Mouse (Mus musculus): ENCODE data around the gene Ankk1. TPM values are rescaled to one million over a fixed set of nuclear protein-coding genes. Genes with fewer than 3 reads are reported as not detected.

Ankk1 gene
- polyA plus RNA-seq, 1 experiment from 2014 or later: 0.21 TPM

DNA sequence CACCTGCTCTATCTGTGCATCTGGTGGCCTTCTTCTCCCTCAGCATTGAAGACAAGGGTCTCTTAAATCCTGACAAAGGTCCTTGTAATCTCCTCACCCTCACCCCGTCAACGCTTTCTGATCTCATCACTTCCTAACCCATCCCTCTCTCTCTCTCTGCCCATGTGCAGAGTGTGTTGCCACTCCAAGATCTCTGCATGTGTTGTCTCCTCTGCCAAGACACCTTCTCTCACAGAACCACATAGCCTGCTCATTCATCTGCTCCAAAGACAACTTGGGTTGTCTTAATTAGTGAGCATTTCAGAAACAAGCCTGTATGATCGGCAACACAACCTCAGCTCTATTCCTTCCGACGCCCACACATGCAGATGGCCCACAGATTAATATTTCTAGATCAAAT lies 3.0 kb downstream of the Ankk1 start:
- no peaks in the 10 kb centered on the region for H3K36me3 ChIP-seq (ENCODE audit: control insufficient read depth, insufficient read depth, low read length)
- H3K9ac ChIP-seq (replicated peaks; ENCODE audit: low read depth, low read length): no peak overlapping the region
- 97% methylated on average over 5 of the region's 5 CpGs for WGBS
- no peaks in the 10 kb centered on the region for H3K9me3 ChIP-seq (ENCODE audit: control insufficient read depth, low read length)
- no peak for ATAC-seq (ENCODE audit: low read depth)
- no peak overlapping the region for H3K27ac ChIP-seq (ENCODE audit: low read depth, low read length)
- H3K27me3 ChIP-seq (ENCODE audit: control insufficient read depth, insufficient read depth, low read length): no peaks in the 10 kb centered on the region
- no peak overlapping the region for H3K4me2 ChIP-seq (ENCODE audit: low read depth, low read length)
- H3K4me3 ChIP-seq (ENCODE audit: low read depth, low read length): no peak overlapping the region
- no peaks in the 10 kb centered on the region for H3K4me1 ChIP-seq (ENCODE audit: control insufficient read depth, insufficient read depth, low read length)

DNA sequence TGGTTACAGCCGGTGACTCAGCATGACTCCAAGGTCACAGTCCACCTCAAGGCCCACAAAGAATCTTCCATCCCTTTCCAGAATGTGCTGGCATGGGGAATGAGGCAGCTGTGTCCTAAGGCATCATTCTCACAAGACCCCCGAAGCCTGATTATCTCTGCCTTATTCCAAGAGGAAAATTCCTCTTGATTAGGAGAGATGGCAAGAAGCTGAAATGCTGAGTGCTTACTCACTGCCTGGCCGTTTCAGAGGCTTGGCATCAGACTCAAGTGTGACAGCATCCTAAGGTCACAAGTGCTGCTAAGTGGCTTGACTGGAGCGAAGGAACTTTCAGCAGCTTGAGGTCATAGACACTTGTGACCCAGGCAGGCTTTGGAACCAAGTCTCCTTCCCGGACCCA lies 16.2 kb downstream of the Ankk1 start:
- Histone ChIP-seq H3K9me3 (ENCODE audit: control insufficient read depth, low read length) (no peaks in the 10 kb centered on the region), H3K27me3 (ENCODE audit: control insufficient read depth, insufficient read depth, low read length) (no peaks in the 10 kb centered on the region), H3K4me1 (ENCODE audit: control insufficient read depth, insufficient read depth, low read length) (no peaks in the 10 kb centered on the region), H3K9ac (replicated peaks; ENCODE audit: low read depth, low read length) (no peak overlapping the region), H3K27ac (ENCODE audit: low read depth, low read length) (no peak overlapping the region), H3K36me3 (ENCODE audit: control insufficient read depth, insufficient read depth, low read length) (no peaks in the 10 kb centered on the region), H3K4me3 (ENCODE audit: low read depth, low read length) (no peak overlapping the region), H3K4me2 (ENCODE audit: low read depth, low read length) (no peak overlapping the region)
- 83% methylated on average over 5 of the region's 5 CpGs for WGBS
- ATAC-seq (ENCODE audit: low read depth): no peak

DNA sequence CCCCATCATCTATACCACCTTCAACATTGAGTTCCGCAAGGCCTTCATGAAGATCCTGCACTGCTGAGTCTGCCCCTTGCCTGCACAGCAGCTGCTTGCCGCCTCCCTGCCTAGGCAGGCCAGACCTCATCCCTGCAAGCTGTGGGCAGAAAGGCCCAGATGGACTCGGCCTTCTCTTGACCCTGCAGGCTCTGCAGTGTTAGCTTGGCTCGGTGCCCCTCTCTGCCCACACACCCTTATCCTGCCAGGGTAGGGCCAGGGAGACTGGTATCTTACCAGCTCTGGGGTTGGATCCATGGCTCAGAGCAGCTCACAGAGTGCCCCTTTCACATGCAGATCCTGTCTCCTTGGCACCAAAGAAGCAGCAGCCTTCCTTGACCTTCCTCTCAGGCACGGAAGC lies 19.8 kb downstream of the Ankk1 start:
- Histone ChIP-seq H3K4me1 (ENCODE audit: control insufficient read depth, insufficient read depth, low read length) (no peaks in the 10 kb centered on the region), H3K27me3 (ENCODE audit: control insufficient read depth, insufficient read depth, low read length) (no peaks in the 10 kb centered on the region), H3K27ac (ENCODE audit: low read depth, low read length) (no peak overlapping the region), H3K4me2 (ENCODE audit: low read depth, low read length) (no peak overlapping the region), H3K9me3 (ENCODE audit: control insufficient read depth, low read length) (no peaks in the 10 kb centered on the region), H3K9ac (replicated peaks; ENCODE audit: low read depth, low read length) (no peak overlapping the region), H3K36me3 (ENCODE audit: control insufficient read depth, insufficient read depth, low read length) (no peaks in the 10 kb centered on the region), H3K4me3 (ENCODE audit: low read depth, low read length) (no peak overlapping the region)
- WGBS: 92% methylated on average over 5 of the region's 5 CpGs
- ATAC-seq (ENCODE audit: low read depth): no peak

DNA sequence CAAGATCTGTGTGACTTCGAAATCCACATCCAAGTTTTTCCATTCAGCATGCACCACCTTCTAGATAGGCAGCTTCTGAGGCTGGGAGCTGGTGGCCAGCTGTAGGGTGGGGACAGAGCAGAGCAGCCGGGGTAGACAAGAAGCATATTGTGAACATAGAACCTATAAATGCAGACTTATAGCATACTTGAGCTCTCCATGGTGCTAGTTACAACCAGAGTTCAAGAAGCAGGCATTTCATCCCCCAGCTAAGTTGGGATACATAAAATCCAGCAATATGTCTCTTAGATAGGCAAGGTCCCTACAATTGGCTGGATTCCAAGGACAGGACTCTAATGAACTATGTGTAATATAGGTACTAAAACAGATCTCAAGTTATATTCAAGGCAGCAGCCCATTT lies 23.1 kb downstream of the Ankk1 start:
- no peak overlapping the region for H3K27ac ChIP-seq (ENCODE audit: low read depth, low read length)
- ATAC-seq (ENCODE audit: low read depth): no peak
- H3K9me3 ChIP-seq (ENCODE audit: control insufficient read depth, low read length): no peaks in the 10 kb centered on the region
- no peaks in the 10 kb centered on the region for H3K27me3 ChIP-seq (ENCODE audit: control insufficient read depth, insufficient read depth, low read length)
- no peak overlapping the region for H3K9ac ChIP-seq (replicated peaks; ENCODE audit: low read depth, low read length)
- no peak overlapping the region for H3K4me2 ChIP-seq (ENCODE audit: low read depth, low read length)
- 65% methylated on average over 2 of the region's 2 CpGs for WGBS
- H3K4me1 ChIP-seq (ENCODE audit: control insufficient read depth, insufficient read depth, low read length): no peaks in the 10 kb centered on the region
- H3K4me3 ChIP-seq (ENCODE audit: low read depth, low read length): no peak overlapping the region
- H3K36me3 ChIP-seq (ENCODE audit: control insufficient read depth, insufficient read depth, low read length): no peaks in the 10 kb centered on the region

DNA sequence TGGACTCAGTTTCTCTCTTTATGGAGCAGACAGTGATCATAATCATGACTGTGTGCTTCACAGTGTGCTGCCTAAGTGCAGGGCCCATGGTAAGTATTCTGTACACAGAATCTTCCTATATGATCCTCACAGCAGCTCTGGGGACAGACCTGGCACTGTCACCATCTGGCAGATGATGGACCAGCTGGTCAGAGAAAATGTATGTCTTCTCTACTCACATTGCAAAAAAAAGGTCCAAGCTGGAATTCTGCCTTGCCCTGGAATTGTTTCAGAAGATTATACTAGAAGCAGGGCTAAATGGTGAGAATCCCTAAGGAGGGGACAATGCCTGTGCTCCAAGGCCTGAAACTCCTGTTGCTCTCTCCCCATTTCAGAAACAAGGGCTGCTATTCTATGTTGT lies 30.8 kb downstream of the Ankk1 start:
- H3K9me3 ChIP-seq (ENCODE audit: control insufficient read depth, low read length): no peaks in the 10 kb centered on the region
- no peaks in the 10 kb centered on the region for H3K4me1 ChIP-seq (ENCODE audit: control insufficient read depth, insufficient read depth, low read length)
- H3K27me3 ChIP-seq (ENCODE audit: control insufficient read depth, insufficient read depth, low read length): no peaks in the 10 kb centered on the region
- H3K36me3 ChIP-seq (ENCODE audit: control insufficient read depth, insufficient read depth, low read length): no peaks in the 10 kb centered on the region
- H3K27ac ChIP-seq (ENCODE audit: low read depth, low read length): no peak overlapping the region
- H3K4me2 ChIP-seq (ENCODE audit: low read depth, low read length): no peak overlapping the region
- H3K4me3 ChIP-seq (ENCODE audit: low read depth, low read length): no peak overlapping the region
- no peak overlapping the region for H3K9ac ChIP-seq (replicated peaks; ENCODE audit: low read depth, low read length)
- no peak for ATAC-seq (ENCODE audit: low read depth)

DNA sequence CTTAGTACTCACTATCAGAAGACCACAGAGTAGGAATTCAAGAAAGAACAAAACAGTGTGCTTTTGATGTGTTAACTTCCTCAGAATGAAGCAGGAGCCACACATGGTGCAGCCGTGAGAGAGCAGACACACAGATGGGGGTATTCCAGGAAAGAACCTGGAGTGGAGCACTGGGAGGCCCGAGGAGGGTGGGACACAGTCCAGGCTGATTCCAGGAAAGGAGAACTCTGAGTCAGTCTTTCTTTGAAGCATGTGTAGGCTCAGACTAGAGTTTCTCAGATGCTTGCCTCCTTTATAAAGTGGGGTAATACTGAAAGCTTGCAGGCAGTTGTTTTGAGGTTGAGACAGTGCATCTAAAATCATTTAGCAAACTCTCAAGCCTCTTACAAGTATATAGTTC lies 34.6 kb downstream of the Ankk1 start:
- Histone ChIP-seq H3K4me1 (ENCODE audit: control insufficient read depth, insufficient read depth, low read length) (no peaks in the 10 kb centered on the region), H3K4me2 (ENCODE audit: low read depth, low read length) (no peak overlapping the region), H3K27me3 (ENCODE audit: control insufficient read depth, insufficient read depth, low read length) (no peaks in the 10 kb centered on the region), H3K4me3 (ENCODE audit: low read depth, low read length) (no peak overlapping the region), H3K9me3 (ENCODE audit: control insufficient read depth, low read length) (no peaks in the 10 kb centered on the region), H3K27ac (ENCODE audit: low read depth, low read length) (no peak overlapping the region), H3K36me3 (ENCODE audit: control insufficient read depth, insufficient read depth, low read length) (no peaks in the 10 kb centered on the region), H3K9ac (replicated peaks; ENCODE audit: low read depth, low read length) (no peak overlapping the region)
- ATAC-seq (ENCODE audit: low read depth): no peak
- WGBS: 57% methylated on average over 2 of the region's 2 CpGs

DNA sequence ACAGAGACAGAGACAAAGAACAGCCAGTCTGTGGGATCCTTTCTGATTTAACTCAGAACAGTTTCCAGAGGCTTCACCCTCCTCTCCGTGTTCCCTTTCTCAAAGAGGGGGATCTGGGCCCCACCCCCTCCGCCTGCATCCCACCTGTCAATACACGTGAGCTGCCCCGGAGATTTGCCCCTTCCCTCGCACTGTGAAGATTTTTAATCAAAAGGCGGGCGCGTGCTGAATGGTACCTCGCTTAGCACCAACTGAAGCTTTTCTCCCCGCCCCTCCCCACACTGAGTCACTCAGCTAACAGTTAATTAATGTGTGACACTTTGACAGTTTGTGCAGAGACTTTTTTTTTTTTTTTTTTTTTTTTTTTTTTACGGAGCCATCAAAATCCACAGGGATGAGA lies 40.7 kb downstream of the Ankk1 start:
- WGBS: 39% methylated on average over 11 of the region's 11 CpGs
- Histone ChIP-seq H3K4me3 (ENCODE audit: low read depth, low read length) (no peak overlapping the region), H3K4me2 (ENCODE audit: low read depth, low read length) (no peak overlapping the region), H3K4me1 (ENCODE audit: control insufficient read depth, insufficient read depth, low read length) (no peaks in the 10 kb centered on the region), H3K36me3 (ENCODE audit: control insufficient read depth, insufficient read depth, low read length) (no peaks in the 10 kb centered on the region), H3K9me3 (ENCODE audit: control insufficient read depth, low read length) (no peaks in the 10 kb centered on the region), H3K27ac (ENCODE audit: low read depth, low read length) (no peak overlapping the region), H3K9ac (replicated peaks; ENCODE audit: low read depth, low read length) (no peak overlapping the region), H3K27me3 (ENCODE audit: control insufficient read depth, insufficient read depth, low read length) (no peaks in the 10 kb centered on the region)
- no peak for ATAC-seq (ENCODE audit: low read depth)

DNA sequence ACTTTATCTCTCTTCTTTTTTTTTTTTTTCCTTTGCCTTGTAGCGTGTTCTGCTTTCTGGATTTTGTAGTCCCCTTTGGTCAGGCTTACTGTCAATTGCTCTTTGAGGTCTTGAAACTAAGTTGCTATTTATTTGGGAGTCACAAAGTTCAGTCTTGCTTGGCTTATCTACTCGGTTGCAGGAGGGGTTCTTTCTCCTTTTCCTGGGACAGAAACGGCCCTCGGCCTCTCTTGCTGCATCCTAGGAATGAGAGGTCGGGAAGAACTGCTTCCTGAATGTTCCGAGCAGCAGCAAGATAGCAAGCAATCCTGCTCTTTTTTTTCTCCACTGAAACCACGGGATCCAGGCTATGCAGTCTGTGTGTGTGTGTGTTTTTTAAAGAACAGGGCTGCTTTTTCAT lies 41.5 kb downstream of the Ankk1 start:
- WGBS: 67% methylated on average over 7 of the region's 7 CpGs
- H3K27ac ChIP-seq (ENCODE audit: low read depth, low read length): no peak overlapping the region
- H3K9me3 ChIP-seq (ENCODE audit: control insufficient read depth, low read length): no peaks in the 10 kb centered on the region
- no peaks in the 10 kb centered on the region for H3K27me3 ChIP-seq (ENCODE audit: control insufficient read depth, insufficient read depth, low read length)
- no peak overlapping the region for H3K9ac ChIP-seq (replicated peaks; ENCODE audit: low read depth, low read length)
- no peak overlapping the region for H3K4me3 ChIP-seq (ENCODE audit: low read depth, low read length)
- H3K4me1 ChIP-seq (ENCODE audit: control insufficient read depth, insufficient read depth, low read length): no peaks in the 10 kb centered on the region
- H3K4me2 ChIP-seq (ENCODE audit: low read depth, low read length): no peak overlapping the region
- H3K36me3 ChIP-seq (ENCODE audit: control insufficient read depth, insufficient read depth, low read length): no peaks in the 10 kb centered on the region
- no peak for ATAC-seq (ENCODE audit: low read depth)

DNA sequence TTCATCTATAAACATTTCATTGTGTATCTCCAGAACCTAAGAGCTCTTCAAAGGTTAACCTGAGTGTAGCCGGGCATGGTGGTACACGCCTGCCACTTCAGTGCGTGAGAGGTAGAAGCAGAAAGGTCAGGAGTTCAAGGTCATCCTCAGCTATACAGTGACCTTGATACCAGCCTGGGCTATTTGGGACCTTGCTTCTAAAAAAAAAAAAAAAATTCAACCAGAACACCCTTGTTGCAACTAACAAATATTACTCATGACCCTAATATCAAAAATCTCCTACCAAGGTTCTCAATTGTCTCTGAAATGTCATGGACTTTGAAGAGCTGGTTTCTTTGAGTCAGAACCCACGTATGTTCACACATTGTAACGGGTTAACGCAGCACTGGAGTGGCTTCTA lies 42.0 kb downstream of the Ankk1 start:
- Histone ChIP-seq H3K27ac (ENCODE audit: low read depth, low read length) (no peak overlapping the region), H3K27me3 (ENCODE audit: control insufficient read depth, insufficient read depth, low read length) (no peaks in the 10 kb centered on the region), H3K9ac (replicated peaks; ENCODE audit: low read depth, low read length) (no peak overlapping the region), H3K36me3 (ENCODE audit: control insufficient read depth, insufficient read depth, low read length) (no peaks in the 10 kb centered on the region), H3K4me3 (ENCODE audit: low read depth, low read length) (no peak overlapping the region), H3K9me3 (ENCODE audit: control insufficient read depth, low read length) (no peaks in the 10 kb centered on the region), H3K4me2 (ENCODE audit: low read depth, low read length) (no peak overlapping the region), H3K4me1 (ENCODE audit: control insufficient read depth, insufficient read depth, low read length) (no peaks in the 10 kb centered on the region)
- WGBS: 88% methylated on average over 6 of the region's 6 CpGs
- no peak for ATAC-seq (ENCODE audit: low read depth)

DNA sequence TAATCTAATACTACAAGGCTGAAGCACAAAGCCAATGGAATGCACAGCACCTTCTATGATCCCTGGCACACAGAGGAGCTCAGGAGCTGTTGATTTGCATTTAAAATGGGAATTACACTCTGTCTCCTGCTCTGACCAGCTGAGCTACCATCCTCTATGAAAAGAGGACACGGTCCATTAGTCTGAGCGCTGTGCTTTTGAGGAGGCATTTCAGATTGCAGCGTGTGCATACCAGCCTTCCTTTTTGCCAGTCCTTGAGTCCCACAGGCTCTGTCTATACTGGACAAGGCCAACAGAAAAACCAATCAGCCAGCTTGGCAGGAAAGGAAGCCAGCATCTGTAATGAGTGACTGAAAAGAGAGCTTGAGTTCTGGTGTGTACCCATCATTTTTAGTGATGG lies 42.8 kb downstream of the Ankk1 start:
- WGBS: 22% methylated on average over 3 of the region's 3 CpGs
- no peak overlapping the region for H3K27ac ChIP-seq (ENCODE audit: low read depth, low read length)

More for the DNA sequence above, 42.8 kb downstream of the Ankk1 start:
- no peak overlapping the region for H3K9ac ChIP-seq (replicated peaks; ENCODE audit: low read depth, low read length)
- H3K4me2 ChIP-seq (ENCODE audit: low read depth, low read length): no peak overlapping the region
- no peaks in the 10 kb centered on the region for H3K9me3 ChIP-seq (ENCODE audit: control insufficient read depth, low read length)
- H3K4me1 ChIP-seq (ENCODE audit: control insufficient read depth, insufficient read depth, low read length): no peaks in the 10 kb centered on the region
- ATAC-seq (ENCODE audit: low read depth): no peak
- H3K27me3 ChIP-seq (ENCODE audit: control insufficient read depth, insufficient read depth, low read length): no peaks in the 10 kb centered on the region
- no peak overlapping the region for H3K4me3 ChIP-seq (ENCODE audit: low read depth, low read length)
- no peaks in the 10 kb centered on the region for H3K36me3 ChIP-seq (ENCODE audit: control insufficient read depth, insufficient read depth, low read length)
